Mouse (Mus musculus) ES-E14 (cell line): ENCODE measurements around the gene Tbcc. TPM values are rescaled to one million over a fixed set of nuclear protein-coding genes. Genes with fewer than 3 reads are reported as not detected.
A peak's percentile ranks its signal among the peaks of the same experiment; 100 is the strongest.

Source experiments
- DNase-seq: peaks from one replicate; pipeline ENCODE4 v3.0.0-alpha.2; 2013; ENCODE audit warnings: low read depth, low spot score
- H3K27ac ChIP-seq: 2 replicates; pipeline ENCODE4 v1.5.1; 2012; ENCODE audit warnings: low read depth, mild to moderate bottlenecking, low read length, moderate library complexity, mixed read lengths; ENCODE audit not compliant: poor library complexity, insufficient read depth, severe bottlenecking
- H3K36me3 ChIP-seq: 2 replicates; pipeline ENCODE4 v1.6.1; 2012; ENCODE audit warnings: mild to moderate bottlenecking, low read length, moderate library complexity, mixed read lengths; ENCODE audit not compliant: control insufficient read depth, poor library complexity, insufficient read depth, severe bottlenecking
- H3K4me1 ChIP-seq, 2 experiments: fragments of 150-350 bp in 1 of 2; sonication (generic) in 1 of 2; 2 replicates each; pipeline ENCODE4 v1.6.1; 2012; ENCODE audit warnings: low read length in 2 of 2, mild to moderate bottlenecking in 1 of 2, mixed read lengths in 1 of 2; ENCODE audit not compliant: control insufficient read depth in 2 of 2, insufficient read depth in 2 of 2, poor library complexity in 1 of 2
- H3K4me3 ChIP-seq, 2 experiments: fragments of 150-350 bp in 1 of 2; sonication (generic) in 1 of 2; 2 replicates each; pipeline ENCODE4 v1.5.1; 2012; ENCODE audit warnings: low read length in 2 of 2, low read depth in 1 of 2, mild to moderate bottlenecking in 1 of 2, mixed read lengths in 1 of 2; ENCODE audit not compliant: insufficient read depth in 1 of 2, poor library complexity in 1 of 2, severe bottlenecking in 1 of 2
- H3K9ac ChIP-seq: 2 replicates; pipeline ENCODE4 v1.6.1; 2012; ENCODE audit warnings: low read depth, mild to moderate bottlenecking, low read length, mixed read lengths; ENCODE audit not compliant: poor library complexity, insufficient read depth, severe bottlenecking
- H3K9me3 ChIP-seq: fragments of 150-350 bp; sonication (generic); 2 replicates; pipeline ENCODE4 v1.6.1; 2012; ENCODE audit warnings: low read depth, mild to moderate bottlenecking, low read length; ENCODE audit not compliant: control insufficient read depth, insufficient read depth
- CHD2 ChIP-seq: IDR thresholded peaks from 2 replicates; pipeline ENCODE4 v1.6.1; 2014; ENCODE audit warnings: mild to moderate bottlenecking, low read depth, low read length, inconsistent platforms
- HCFC1 ChIP-seq: IDR thresholded peaks from 2 replicates; pipeline ENCODE4 v1.6.1; 2012; ENCODE audit warnings: low read length, inconsistent platforms, borderline replicate concordance; ENCODE audit not compliant: insufficient read depth
- MAFK ChIP-seq: IDR thresholded peaks from 2 replicates; pipeline ENCODE4 v1.6.1; 2014; ENCODE audit warnings: mild to moderate bottlenecking, low read depth, low read length, inconsistent platforms; ENCODE audit not compliant: insufficient read depth
- ZC3H11A ChIP-seq: IDR thresholded peaks from 2 replicates; pipeline ENCODE4 v1.6.1; 2012; ENCODE audit warnings: low read depth, mild to moderate bottlenecking, inconsistent platforms, low read length, borderline replicate concordance
- ZNF384 ChIP-seq: IDR thresholded peaks from 2 replicates; pipeline ENCODE4 v1.6.1; 2012; ENCODE audit warnings: low read depth, low read length, inconsistent platforms
- in situ Hi-C, 2 experiments: fragments of 600-800 bp; cut with MboI; formaldehyde crosslinking; loops; one replicate each; pipeline ENCODE4 v1.15.1; 2025; ENCODE audit warnings: low sequenced_read_pairs in 2 of 2, inconsistent platforms in 1 of 2; ENCODE audit not compliant: unreplicated experiment in 2 of 2
- total RNA-seq: library from RNA; depleted of rRNA; stranded (reverse); fragments of 300-350 nt; gene quantifications from 2 replicates; pipeline ENCODE4 v1.2.3, GENCODE M21; 2012

Gene Tbcc
- total RNA-seq, 1 experiment: 30.0 TPM

- TF ChIP-seq CHD2 (no peak), ZNF384 (no peak), HCFC1 (no peak), ZC3H11A (no peak), MAFK (no peak)
- Histone ChIP-seq H3K9ac (no peak overlapping the region), H3K9me3 (no peaks in the 10 kb centered on the region), H3K4me3 (no peak overlapping the region), H3K36me3 (no peaks in the 10 kb centered on the region), H3K4me1 (peaks cover 4 to 19% of the 10 kb centered on the region in 2 experiments; a peak in 3 of 4 replicates), H3K27ac (no peak overlapping the region)
- no peak for DNase-seq
- in situ Hi-C loops: no loop called here
These were observed 7.4 kb upstream of the Tbcc start for GRCm38 (mm10) chr17:46883107-46883506.

- Histone ChIP-seq H3K4me1 (peaks cover 4 to 17% of the 10 kb centered on the region in 2 experiments; a peak in 3 of 4 replicates), H3K4me3 (no peak overlapping the region), H3K9me3 (no peaks in the 10 kb centered on the region), H3K9ac (no peak overlapping the region), H3K36me3 (no peaks in the 10 kb centered on the region), H3K27ac (no peak overlapping the region)
- no peak for DNase-seq
- TF ChIP-seq MAFK: no peak
- TF ChIP-seq ZNF384: no peak
- TF ChIP-seq HCFC1: no peak
- TF ChIP-seq CHD2: no peak
- no peak for TF ChIP-seq ZC3H11A
- in situ Hi-C loops: no loop called here
These were observed 5.7 kb upstream of the Tbcc start for GRCm38 (mm10) chr17:46884766-46885165.

- Histone ChIP-seq H3K4me1 (peaks cover 4 to 17% of the 10 kb centered on the region in 2 experiments; a peak in 3 of 4 replicates), H3K4me3 (no peak overlapping the region), H3K9me3 (no peaks in the 10 kb centered on the region), H3K36me3 (no peaks in the 10 kb centered on the region), H3K9ac (no peak overlapping the region), H3K27ac (no peak overlapping the region)
- no peak for DNase-seq
- TF ChIP-seq ZC3H11A: no peak
- no peak for TF ChIP-seq HCFC1
- no peak for TF ChIP-seq MAFK
- no peak for TF ChIP-seq CHD2
- no peak for TF ChIP-seq ZNF384
- in situ Hi-C loops: no loop called here
These were observed 5.1 kb upstream of the Tbcc start for GRCm38 (mm10) chr17:46885218-46885909.

- in situ Hi-C loops: no loop called here
- H3K9me3 ChIP-seq: no peaks in the 10 kb centered on the region
- no peaks in the 10 kb centered on the region for H3K36me3 ChIP-seq
- H3K27ac ChIP-seq: 0 out of 2 replicates have a peak overlapping the region, but pooled peaks have one; percentile 0
- peak overlapping the region; percentile 8; the same call in 1 of the 2 replicates for H3K9ac ChIP-seq
- TF ChIP-seq MAFK: no peak
- H3K4me3 ChIP-seq: no peak overlapping the region
- DNase-seq: no peak
- peaks cover 4 to 17% of the 10 kb centered on the region in 2 experiments; a peak in 3 of 4 replicates for H3K4me1 ChIP-seq
These were observed 4.4 kb upstream of the Tbcc start for GRCm38 (mm10) chr17:46885910-46886643.
